Comparison of ENCODE assay signal across 8 mouse cellular contexts in the genomic region with DNA sequence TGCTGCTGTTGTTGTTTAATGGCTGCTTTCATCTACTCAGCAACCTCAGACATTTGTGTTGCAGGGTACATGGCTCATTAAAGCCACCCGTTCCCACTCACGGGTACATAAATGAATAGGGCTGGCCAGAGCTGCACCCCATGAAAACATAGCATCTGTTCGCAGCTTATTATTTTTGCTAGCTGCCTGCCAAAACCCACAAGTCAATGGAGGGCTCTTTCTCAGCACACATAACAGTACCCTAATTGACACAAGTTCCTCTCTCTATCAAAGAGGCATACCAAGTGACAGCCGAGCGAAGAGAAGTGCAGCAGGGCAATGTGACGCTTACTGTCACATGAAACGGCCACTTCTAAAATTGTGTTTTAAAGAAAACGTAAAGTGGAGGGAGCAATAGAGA. TPM values are rescaled to one million over a fixed set of nuclear protein-coding genes. Genes with fewer than 3 reads are reported as not detected.
A peak's percentile ranks its signal among the peaks of the same experiment; 100 is the strongest.
DNase-seq lines count a peak whose midpoint lies in the region; ATAC-seq lines count a peak whose summit lies in the region.

No protein-coding gene starts in this region.

- WGBS in heart, embryonic 11.5 days (ENCODE audit: insufficient replicate concordance): 72% methylated on average over 8 of the region's 8 CpGs
- 65% methylated on average over 8 of the region's 8 CpGs for WGBS in lung, embryonic 15.5 days
- WGBS in hindbrain, embryonic 16.5 days: 61% methylated on average over 8 of the region's 8 CpGs
- 67% methylated on average over 8 of the region's 8 CpGs for WGBS in neural tube, embryonic 14.5 days

- H3K9ac ChIP-seq in heart, embryonic 11.5 days (ENCODE audit: low read depth, low read length): no peak overlapping the region
- no peak overlapping the region for H3K9ac ChIP-seq in lung, embryonic 15.5 days
- H3K9ac ChIP-seq in hindbrain, embryonic 16.5 days (ENCODE audit: low read depth, low read length): no peak overlapping the region
- 0 out of 2 replicates have a peak overlapping the region, but pooled peaks have one; percentile 16 for H3K9ac ChIP-seq in neural tube, embryonic 14.5 days (replicated peaks; ENCODE audit: low read depth, low read length)

- H3K4me2 ChIP-seq in heart, embryonic 11.5 days: peak overlapping the region; percentile 55
- H3K4me2 ChIP-seq in lung, embryonic 15.5 days: peak overlapping the region; percentile 45
- H3K4me2 ChIP-seq in hindbrain, embryonic 16.5 days (ENCODE audit: low read length): peak overlapping the region; percentile 52
- peak overlapping the region; percentile 17; the same call in 1 of the 2 replicates for H3K4me2 ChIP-seq in neural tube, embryonic 14.5 days (ENCODE audit: low read depth, low read length)

- H3K4me1 ChIP-seq in heart, embryonic 11.5 days (ENCODE audit: control insufficient read depth, insufficient read depth, low read length): no peaks in the 10 kb centered on the region
- no peaks in the 10 kb centered on the region for H3K4me1 ChIP-seq in lung, embryonic 15.5 days
- H3K4me1 ChIP-seq in hindbrain, embryonic 16.5 days (ENCODE audit: control insufficient read depth, insufficient read depth, low read depth, low read length): no peaks in the 10 kb centered on the region
- H3K4me1 ChIP-seq in neural tube, embryonic 14.5 days (ENCODE audit: control insufficient read depth, insufficient read depth, low read length): no peaks in the 10 kb centered on the region

- no peak overlapping the region for H3K27ac ChIP-seq in heart, embryonic 11.5 days (ENCODE audit: low read depth, low read length)
- no peak overlapping the region for H3K27ac ChIP-seq in lung, embryonic 15.5 days
- H3K27ac ChIP-seq in hindbrain, embryonic 16.5 days (ENCODE audit: low read depth, low read length): no peak overlapping the region
- H3K27ac ChIP-seq in neural tube, embryonic 14.5 days (ENCODE audit: low read depth, low read length): no peak overlapping the region

- H3K27me3 ChIP-seq in heart, embryonic 11.5 days (ENCODE audit: control insufficient read depth, insufficient read depth, low read length): no peaks in the 10 kb centered on the region
- H3K27me3 ChIP-seq in lung, embryonic 15.5 days: peaks cover 7% of the 10 kb centered on the region; the same call in 1 of the 2 replicates
- H3K27me3 ChIP-seq in hindbrain, embryonic 16.5 days (replicated peaks; ENCODE audit: control insufficient read depth, insufficient read depth, low read length): no peaks in the 10 kb centered on the region
- H3K27me3 ChIP-seq in neural tube, embryonic 14.5 days (ENCODE audit: control insufficient read depth, insufficient read depth, low read length): no peaks in the 10 kb centered on the region

- H3K36me3 ChIP-seq in heart, embryonic 11.5 days (ENCODE audit: control insufficient read depth, insufficient read depth, low read length): no peaks in the 10 kb centered on the region
- no peaks in the 10 kb centered on the region for H3K36me3 ChIP-seq in lung, embryonic 15.5 days
- H3K36me3 ChIP-seq in hindbrain, embryonic 16.5 days (ENCODE audit: control insufficient read depth, insufficient read depth, low read length): no peaks in the 10 kb centered on the region
- H3K36me3 ChIP-seq in neural tube, embryonic 14.5 days (ENCODE audit: control insufficient read depth, insufficient read depth, low read length): no peaks in the 10 kb centered on the region

- ATAC-seq in heart, embryonic 11.5 days (replicated peaks; ENCODE audit: insufficient number of reproducible peaks, low FRiP score, low TSS enrichment): no peak
- ATAC-seq in lung, embryonic 15.5 days (ENCODE audit: borderline replicate concordance, extremely low read depth, low FRiP score, low TSS enrichment): no peak
- peak; percentile 50; the same call in 1 of the 2 replicates for ATAC-seq in hindbrain, embryonic 16.5 days
- ATAC-seq in neural tube, embryonic 14.5 days (ENCODE audit: low read depth): peak; percentile 36; the same call in 1 of the 2 replicates

- no peak for DNase-seq in heart, adult 18-20 months
- no peak for DNase-seq in lung, postnatal 25 days (ENCODE audit: low spot score)
- no peak for DNase-seq in right cerebral cortex, adult 2 months (ENCODE audit: low spot score in 2 of 2)
- no peak for DNase-seq in embryo, embryonic 10 days (ENCODE audit: low spot score)

- H3K4me3 ChIP-seq in heart, embryonic 11.5 days (ENCODE audit: low read depth, low read length): no peak overlapping the region
- peak overlapping the region; percentile 33 for H3K4me3 ChIP-seq in lung, embryonic 15.5 days
- H3K4me3 ChIP-seq in hindbrain, embryonic 16.5 days (ENCODE audit: low read length): peak overlapping the region; percentile 38
- peak overlapping the region; percentile 22 for H3K4me3 ChIP-seq in neural tube, embryonic 14.5 days (ENCODE audit: low read depth, low read length)

- H3K9me3 ChIP-seq in heart, embryonic 11.5 days (replicated peaks; ENCODE audit: control insufficient read depth, low read length): no peaks in the 10 kb centered on the region
- H3K9me3 ChIP-seq in lung, embryonic 15.5 days: no peaks in the 10 kb centered on the region
- no peaks in the 10 kb centered on the region for H3K9me3 ChIP-seq in hindbrain, embryonic 16.5 days (ENCODE audit: control insufficient read depth, low read length)
- no peaks in the 10 kb centered on the region for H3K9me3 ChIP-seq in neural tube, embryonic 14.5 days (ENCODE audit: control insufficient read depth, low read length)

RNA-seq across cellular contexts. Expression of gene Pdk3, which starts 57.0 kb away (rescaled TPM):
- 170 and 181 TPM in 2 replicates for polyA plus RNA-seq in heart, embryonic 11.5 days (2014; fragmentation: Nextera tagmentation; extraction: Ambion mirVana)
- total RNA-seq in heart, adult 18-20 months (2021): 1 to 10 TPM; 2.6 to 4.0 TPM
- 65.2 and 69.5 TPM in 2 replicates for polyA plus RNA-seq in lung, embryonic 15.5 days (2015; fragmentation: Nextera tagmentation; extraction: Ambion mirVana)
- 23.4 and 24.7 TPM in 2 replicates for polyA plus RNA-seq in hindbrain, embryonic 16.5 days (2015; fragmentation: Nextera tagmentation; extraction: Ambion mirVana)
- polyA plus RNA-seq in neural tube, embryonic 14.5 days (2014; fragmentation: Nextera tagmentation; extraction: Ambion mirVana): 22.5 and 27.1 TPM in 2 replicates

Comparison
In these comparisons a context has a peak if more than half of its experiments do, and no peak if none do; other contexts are left out.
1. ATAC-seq: peak in hindbrain, embryonic 16.5 days (single experiment) and neural tube, embryonic 14.5 days (single experiment); none in heart, embryonic 11.5 days (single experiment) and lung, embryonic 15.5 days (single experiment).
2. Peak in every context shown above with its lines, with median percentiles within 50 percentile points of each other: H3K4me2 ChIP-seq.